Mouse (Mus musculus): Measurements from ENCODE around the gene Castor2. TPM values are rescaled to one million over a fixed set of nuclear protein-coding genes. Genes with fewer than 3 reads are reported as not detected.

Castor2 gene
- polyA plus RNA-seq, 1 experiment from 2014 or later = 27.2 TPM

DNA sequence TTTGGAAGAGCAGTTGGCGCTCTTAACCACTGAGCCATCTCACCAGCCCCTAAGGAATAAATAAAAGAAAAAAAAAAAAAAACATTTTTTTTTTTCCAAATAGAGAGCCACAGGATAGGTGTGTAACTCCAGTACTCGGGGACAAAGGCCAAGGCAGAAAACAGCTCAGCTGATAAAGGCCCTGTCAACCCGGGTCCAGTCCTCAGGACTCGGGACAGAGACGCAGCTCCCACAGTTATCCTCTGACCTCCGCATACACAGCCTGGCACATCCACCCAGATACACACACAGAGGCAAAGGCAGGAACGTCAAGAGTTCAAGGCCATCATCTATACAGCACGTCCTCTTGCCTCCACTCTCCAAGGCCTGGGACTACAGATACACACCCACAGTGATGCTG lies 70.7 kb downstream of the Castor2 start:
- no peak overlapping the region for H3K9ac ChIP-seq (replicated peaks)
- H3K4me2 ChIP-seq (replicated peaks) = no peak overlapping the region
- H3K27ac ChIP-seq = no peak overlapping the region
- peaks cover 30% of the 10 kb centered on the region for H3K36me3 ChIP-seq
- no peak for ATAC-seq
- 95% methylated on average over 8 of the region's 8 CpGs for WGBS
- no peaks in the 10 kb centered on the region for H3K27me3 ChIP-seq
- no peaks in the 10 kb centered on the region for H3K9me3 ChIP-seq
- H3K4me1 ChIP-seq (replicated peaks) = peaks cover 7% of the 10 kb centered on the region
- H3K4me3 ChIP-seq (replicated peaks) = no peak overlapping the region

DNA sequence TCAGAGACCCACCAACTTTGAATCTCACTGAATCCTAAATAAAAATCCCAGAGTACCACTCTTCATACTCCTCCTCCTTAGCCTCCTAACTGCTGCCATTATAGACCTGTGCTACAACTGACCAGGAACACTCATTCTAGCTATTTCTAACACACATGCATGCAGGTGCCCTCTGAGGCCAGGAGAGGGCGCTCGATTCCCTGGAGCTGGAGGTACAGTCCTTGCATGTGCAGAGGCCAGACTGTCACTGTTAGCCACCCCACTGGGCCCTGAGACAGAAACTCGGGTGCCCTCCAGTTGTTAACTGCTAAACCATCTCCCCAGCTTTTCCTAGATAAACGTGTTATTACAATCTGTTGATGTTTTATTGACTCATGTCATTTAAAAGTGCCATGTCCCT lies 73.7 kb downstream of the Castor2 start:
- Histone ChIP-seq H3K4me1 (replicated peaks) (peaks cover 14% of the 10 kb centered on the region), H3K9me3 (no peaks in the 10 kb centered on the region), H3K36me3 (peaks cover 12% of the 10 kb centered on the region), H3K27me3 (no peaks in the 10 kb centered on the region), H3K9ac (replicated peaks) (no peak overlapping the region), H3K4me2 (replicated peaks) (no peak overlapping the region), H3K4me3 (replicated peaks) (no peak overlapping the region), H3K27ac (no peak overlapping the region)
- WGBS = 36% methylated on average over 4 of the region's 4 CpGs
- ATAC-seq = no peak

DNA sequence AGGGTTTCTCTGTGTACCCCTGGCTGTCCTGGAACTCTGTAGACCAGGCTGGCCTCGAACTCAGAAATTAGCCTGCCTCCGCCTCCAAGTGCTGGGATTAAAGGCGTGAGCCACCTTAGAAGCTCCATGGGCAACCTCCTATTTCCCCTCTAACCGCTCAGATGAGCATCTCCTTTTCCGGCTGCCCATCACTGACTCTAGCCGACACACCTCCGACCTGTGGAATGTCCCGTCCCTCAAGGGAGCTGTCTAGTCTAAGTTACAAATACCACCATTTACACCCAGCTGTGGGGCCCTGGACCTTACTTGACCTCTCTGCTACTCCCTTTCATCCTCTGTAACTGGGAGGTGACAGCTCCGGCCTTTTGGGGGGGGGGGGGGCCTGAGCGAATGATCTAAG lies 76.2 kb downstream of the Castor2 start:
- peak overlapping the region; percentile 44; the same call in 1 of the 2 replicates for H3K27ac ChIP-seq
- no peaks in the 10 kb centered on the region for H3K27me3 ChIP-seq
- 10% methylated on average over 10 of the region's 10 CpGs for WGBS
- peak overlapping the region; percentile 74 for H3K9ac ChIP-seq (replicated peaks)
- H3K4me3 ChIP-seq (replicated peaks) = peak overlapping the region; percentile 95
- H3K4me2 ChIP-seq (replicated peaks) = peak overlapping the region; percentile 89
- no peaks in the 10 kb centered on the region for H3K9me3 ChIP-seq
- ATAC-seq = no peak
- H3K4me1 ChIP-seq (replicated peaks) = peaks cover 14% of the 10 kb centered on the region
- H3K36me3 ChIP-seq = peaks cover 6% of the 10 kb centered on the region; the same call in 1 of the 2 replicates

DNA sequence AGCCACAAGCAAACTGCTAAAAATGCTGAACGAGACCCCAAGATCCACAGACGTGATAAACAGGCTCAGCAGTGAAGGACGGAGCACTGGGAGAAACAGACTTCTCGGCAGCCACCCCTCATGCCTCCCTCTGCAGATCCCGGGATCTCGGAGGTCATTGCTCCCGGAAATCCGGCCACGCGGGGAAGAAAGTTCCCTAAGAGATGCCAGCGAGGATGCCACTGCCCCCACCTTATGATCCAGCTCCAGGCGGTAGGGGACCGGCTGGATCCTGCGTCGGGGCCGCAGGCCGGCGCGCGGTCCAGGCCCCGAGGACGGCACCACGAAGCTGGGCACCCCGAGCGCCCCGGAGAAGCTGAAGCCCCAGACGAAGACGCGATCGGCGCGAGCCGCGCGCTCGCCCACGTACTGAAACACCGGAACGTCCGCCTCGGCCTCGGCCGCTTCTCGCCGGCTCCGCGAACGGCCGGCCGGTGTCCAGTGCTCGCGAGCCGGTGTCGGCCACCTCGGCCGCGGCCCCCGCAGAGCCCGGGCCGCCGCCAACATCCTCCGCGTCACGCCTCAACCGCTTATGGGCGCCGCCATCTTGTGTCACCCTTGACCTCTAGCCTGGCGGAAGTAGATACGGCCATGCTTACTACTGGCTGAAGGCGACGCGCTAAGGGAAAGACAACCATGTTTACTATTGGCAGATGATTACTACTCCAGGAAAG lies 76.8 kb downstream of the Castor2 start, which contains the start of gene Rcc1l:
Rcc1l (minus strand) TSS at position 606 of the 713 bp plus-strand sequence.
- Histone ChIP-seq H3K4me2 (replicated peaks) (peak within 1 kb of the TSS; percentile 89), H3K9ac (replicated peaks) (peak within 1 kb of the TSS; percentile 74), H3K9me3 (no peaks in the 10 kb centered on the region), H3K27ac (peak within 1 kb of the TSS; percentile 44; the same call in 1 of the 2 replicates), H3K4me1 (replicated peaks) (peaks cover 14% of the 10 kb centered on the region), H3K4me3 (replicated peaks) (peak within 1 kb of the TSS; percentile 95), H3K27me3 (no peaks in the 10 kb centered on the region), H3K36me3 (peaks cover under 1% of the 10 kb centered on the region; the same call in 1 of the 2 replicates)
- WGBS = under 1% methylated on average over 72 of the region's 72 CpGs
- ATAC-seq = peak; percentile 93

DNA sequence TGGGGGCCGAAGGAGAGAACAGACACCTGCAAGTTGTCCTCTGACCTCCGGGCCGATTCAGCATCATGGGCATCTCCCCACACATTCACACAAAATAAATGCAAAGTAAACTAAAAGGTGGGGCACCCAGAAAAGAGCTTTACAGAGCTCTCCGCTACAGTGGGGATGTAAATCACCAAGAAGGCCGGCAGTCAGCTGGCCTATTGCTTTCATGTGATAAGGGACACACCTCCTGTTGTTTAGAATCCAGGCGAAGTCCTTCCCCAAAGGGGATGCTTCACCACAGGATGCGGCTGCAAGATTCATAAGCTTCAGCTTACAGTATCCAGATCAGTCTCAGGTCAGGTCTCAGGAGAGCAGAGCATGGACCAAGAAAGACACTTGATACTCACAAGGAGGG lies 79.0 kb downstream of the Castor2 start:
- Histone ChIP-seq H3K4me1 (replicated peaks) (peaks cover 30% of the 10 kb centered on the region), H3K27me3 (no peaks in the 10 kb centered on the region), H3K4me2 (replicated peaks) (no peak overlapping the region), H3K27ac (no peak overlapping the region), H3K9me3 (no peaks in the 10 kb centered on the region), H3K4me3 (replicated peaks) (no peak overlapping the region), H3K36me3 (no peaks in the 10 kb centered on the region), H3K9ac (replicated peaks) (no peak overlapping the region)
- no peak for ATAC-seq
- WGBS = 78% methylated on average over 7 of the region's 7 CpGs

DNA sequence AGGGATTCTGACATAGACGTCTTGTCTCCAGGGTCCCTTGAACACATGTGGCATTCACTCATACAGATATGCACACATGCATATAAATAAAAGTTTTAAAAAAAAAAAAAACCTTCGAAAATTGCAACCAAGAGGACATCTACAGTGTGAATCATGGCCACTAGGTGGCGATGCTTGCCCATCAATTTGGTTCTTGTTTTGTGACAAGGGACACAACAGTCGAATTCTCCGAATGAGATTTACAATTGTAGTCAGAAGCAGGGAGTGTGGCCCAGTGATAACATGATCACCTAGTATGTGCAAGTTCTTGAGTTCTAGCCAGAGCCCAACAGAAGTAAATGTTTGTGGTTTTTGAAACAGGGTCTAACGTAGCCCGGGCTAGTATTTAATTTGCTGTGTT lies 80.4 kb downstream of the Castor2 start:
- 28% methylated on average over 7 of the region's 7 CpGs for WGBS
- no peak overlapping the region for H3K4me2 ChIP-seq (replicated peaks)
- no peaks in the 10 kb centered on the region for H3K36me3 ChIP-seq
- ATAC-seq = no peak
- no peak overlapping the region for H3K4me3 ChIP-seq (replicated peaks)
- H3K27me3 ChIP-seq = no peaks in the 10 kb centered on the region
- H3K27ac ChIP-seq = no peak overlapping the region
- no peak overlapping the region for H3K9ac ChIP-seq (replicated peaks)
- no peaks in the 10 kb centered on the region for H3K9me3 ChIP-seq
- H3K4me1 ChIP-seq (replicated peaks) = peaks cover 32% of the 10 kb centered on the region

DNA sequence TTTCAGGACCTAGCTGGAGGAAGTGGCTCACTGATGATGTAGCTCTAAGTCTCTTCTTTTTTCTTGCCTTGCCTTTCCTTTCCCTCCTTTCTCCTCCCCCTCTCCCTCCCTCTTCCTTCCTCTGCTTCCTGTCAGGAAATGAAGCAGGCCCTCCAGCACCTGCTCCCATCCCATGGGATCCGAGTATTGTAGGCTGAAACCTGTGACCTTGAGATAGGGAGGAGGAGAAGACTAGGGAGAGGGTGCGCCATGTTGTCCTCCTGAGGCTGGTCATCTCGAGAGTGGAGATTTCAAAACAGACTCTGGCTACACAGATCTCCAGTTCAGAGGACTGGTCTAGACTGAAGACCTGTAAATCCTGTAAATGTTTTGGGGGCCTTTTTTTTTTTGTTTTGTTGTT lies 82.7 kb downstream of the Castor2 start:
- WGBS = 67% methylated on average over 3 of the region's 3 CpGs

DNA sequence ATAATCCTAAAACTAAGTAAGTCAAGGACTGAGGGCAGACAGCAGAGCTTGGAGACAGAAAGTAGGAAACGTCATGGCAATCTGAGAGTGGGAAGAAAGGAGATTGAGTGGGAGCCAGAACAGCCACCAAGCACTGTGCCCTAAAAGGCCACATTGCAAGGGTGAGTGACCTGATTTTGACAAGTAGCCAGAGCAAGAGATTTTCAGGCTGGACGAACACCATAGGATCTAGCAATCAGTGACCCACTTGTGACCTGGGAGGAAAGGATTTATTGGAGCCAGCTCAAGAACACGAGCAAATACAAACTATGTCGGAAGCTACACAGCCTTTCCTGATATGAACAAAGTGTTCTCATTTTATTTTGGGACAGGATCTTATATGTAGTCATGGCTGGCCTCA lies 83.2 kb downstream of the Castor2 start:
- Histone ChIP-seq H3K4me2 (replicated peaks) (peak overlapping the region; percentile 83), H3K4me3 (replicated peaks) (peak overlapping the region; percentile 66), H3K27ac (no peak overlapping the region), H3K4me1 (replicated peaks) (peaks cover 19% of the 10 kb centered on the region), H3K9me3 (no peaks in the 10 kb centered on the region), H3K36me3 (no peaks in the 10 kb centered on the region), H3K27me3 (no peaks in the 10 kb centered on the region), H3K9ac (replicated peaks) (peak overlapping the region; percentile 79)
- 70% methylated on average over 4 of the region's 4 CpGs for WGBS
- no peak for ATAC-seq

More for the DNA sequence above, 82.7 kb downstream of the Castor2 start:
- Histone ChIP-seq H3K36me3 (no peaks in the 10 kb centered on the region), H3K9me3 (no peaks in the 10 kb centered on the region), H3K27ac (no peak overlapping the region), H3K27me3 (no peaks in the 10 kb centered on the region), H3K4me3 (replicated peaks) (no peak overlapping the region), H3K4me2 (replicated peaks) (0 out of 2 replicates have a peak overlapping the region, but pooled peaks have one; percentile 83), H3K9ac (replicated peaks) (peak overlapping the region; percentile 49; the same call in 1 of the 2 replicates), H3K4me1 (replicated peaks) (peaks cover 19% of the 10 kb centered on the region)
- ATAC-seq = no peak

DNA sequence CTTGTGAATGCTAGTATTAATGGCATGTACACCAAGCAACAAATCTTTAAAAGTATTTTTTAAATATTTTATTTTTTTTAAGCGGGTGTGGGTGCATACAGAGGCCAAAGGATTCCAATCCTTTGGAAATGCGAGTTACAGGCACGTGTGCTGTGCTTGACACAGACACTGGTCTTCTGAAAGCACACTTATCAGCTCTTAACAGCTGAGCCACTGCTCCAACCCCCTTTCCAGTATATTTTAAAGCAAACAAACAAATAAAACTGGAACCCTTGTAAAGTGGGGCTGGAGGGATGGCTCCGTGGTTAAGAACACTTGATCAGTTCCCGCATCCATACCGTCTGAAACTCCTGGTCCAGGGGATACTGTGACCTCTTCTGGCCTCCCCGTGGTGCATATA lies 83.7 kb downstream of the Castor2 start:
- Histone ChIP-seq H3K9ac (replicated peaks) (peak overlapping the region; percentile 79), H3K36me3 (no peaks in the 10 kb centered on the region), H3K27ac (peak overlapping the region; percentile 95; the same call in 1 of the 2 replicates), H3K4me1 (replicated peaks) (peaks cover 19% of the 10 kb centered on the region), H3K4me2 (replicated peaks) (peak overlapping the region; percentile 83), H3K4me3 (replicated peaks) (peak overlapping the region; percentile 66), H3K9me3 (no peaks in the 10 kb centered on the region), H3K27me3 (no peaks in the 10 kb centered on the region)
- no peak for ATAC-seq
- 63% methylated on average over 7 of the region's 7 CpGs for WGBS

DNA sequence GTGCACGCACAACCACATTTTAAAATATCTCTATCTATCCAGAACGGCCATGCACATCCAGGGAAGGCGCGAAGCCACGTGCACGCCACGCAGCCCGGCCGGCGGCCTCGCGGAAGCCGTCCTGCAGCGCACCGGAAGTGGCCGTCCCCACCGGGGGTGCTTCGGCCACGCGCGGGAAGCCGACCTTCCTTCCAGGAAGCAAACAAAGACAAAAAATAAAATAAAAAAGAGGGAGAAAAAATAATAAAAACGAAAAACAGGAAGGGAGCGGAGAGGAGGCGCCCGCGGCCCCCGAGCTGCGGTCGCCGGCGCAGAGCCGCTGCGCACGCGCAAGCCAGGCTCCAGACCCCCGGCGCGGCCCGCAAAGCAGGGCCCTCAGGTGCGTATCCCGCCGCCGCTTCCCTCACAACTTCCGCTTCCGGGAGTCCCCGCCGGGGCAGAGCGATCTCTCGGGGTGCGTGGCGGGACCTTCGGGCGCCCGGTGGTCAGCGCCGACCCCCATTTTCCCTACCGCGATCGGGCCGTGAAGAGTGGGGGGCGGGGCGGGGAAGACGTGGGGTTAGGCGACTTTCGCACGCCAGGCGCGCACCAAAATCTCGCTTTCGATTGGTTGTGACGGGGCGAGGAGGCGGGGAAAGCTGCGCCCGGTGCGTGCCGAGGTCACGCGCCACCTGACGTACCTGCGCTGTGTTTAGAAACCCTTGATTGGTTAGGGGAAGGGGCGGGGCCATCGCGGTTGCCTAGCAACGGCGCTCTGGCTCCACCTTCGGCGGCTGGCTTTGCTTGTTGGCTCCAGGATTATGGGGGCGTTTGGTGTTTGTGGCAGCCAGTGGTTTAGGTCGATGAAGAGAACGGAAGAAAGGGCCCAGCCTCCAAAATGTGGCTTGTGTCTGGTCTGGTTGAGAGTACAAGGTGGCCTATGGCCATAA lies 84.6 kb downstream of the Castor2 start, which contains the start of gene Gtf2ird2:
Gtf2ird2 (plus strand) TSS at position 140 of the 929 bp plus-strand sequence.
- peak within 1 kb of the TSS; percentile 95 for H3K27ac ChIP-seq
- no peaks in the 10 kb centered on the region for H3K9me3 ChIP-seq
- peak; percentile 92 for ATAC-seq
- under 1% methylated on average over 80 of the region's 92 CpGs for WGBS
- H3K4me2 ChIP-seq (replicated peaks) = peak within 1 kb of the TSS; percentile 83
- no peaks in the 10 kb centered on the region for H3K36me3 ChIP-seq
- peak within 1 kb of the TSS; percentile 66 for H3K4me3 ChIP-seq (replicated peaks)
- H3K4me1 ChIP-seq (replicated peaks) = peaks cover 19% of the 10 kb centered on the region
- no peaks in the 10 kb centered on the region for H3K27me3 ChIP-seq
- peak within 1 kb of the TSS; percentile 79 for H3K9ac ChIP-seq (replicated peaks)

DNA sequence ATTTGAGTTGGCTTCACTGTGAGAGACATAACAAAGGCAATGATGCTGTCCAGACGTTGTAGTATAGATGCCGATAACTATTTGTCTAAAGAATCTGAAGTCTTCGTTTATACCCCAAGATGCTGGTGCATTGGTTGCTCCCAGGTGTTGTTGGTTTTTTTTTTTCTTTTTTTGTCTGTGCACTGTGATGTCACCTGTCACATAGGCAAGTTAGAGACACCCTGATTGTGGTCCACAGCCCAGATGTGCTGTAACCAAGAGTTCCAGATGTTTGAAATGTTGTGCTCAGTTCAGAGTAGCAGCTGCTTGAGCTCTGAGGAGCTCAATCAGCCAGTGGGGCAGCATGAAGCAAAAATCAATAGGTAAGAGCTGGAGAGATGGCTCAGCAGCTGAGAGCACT lies 86.5 kb downstream of the Castor2 start:
- H3K27ac ChIP-seq = no peak overlapping the region
- no peaks in the 10 kb centered on the region for H3K27me3 ChIP-seq
- H3K9ac ChIP-seq (replicated peaks) = no peak overlapping the region
- 85% methylated on average over 3 of the region's 3 CpGs for WGBS
- H3K4me3 ChIP-seq (replicated peaks) = no peak overlapping the region
- no peak for ATAC-seq
- no peaks in the 10 kb centered on the region for H3K36me3 ChIP-seq
- H3K4me2 ChIP-seq (replicated peaks) = no peak overlapping the region
- peaks cover 19% of the 10 kb centered on the region for H3K4me1 ChIP-seq (replicated peaks)
- no peaks in the 10 kb centered on the region for H3K9me3 ChIP-seq
